Mouse (Mus musculus): Measurements from ENCODE around the gene Slc29a4.

- TF ChIP-seq CTCF (IDR thresholded peaks at IDR 0.05; ENCODE audit: extremely low read depth, insufficient read length, insufficient replicate concordance, low read depth, low read length) (no peak), POLR2A (IDR thresholded peaks at IDR 0.05; ENCODE audit: low read depth, low read length) (no peak)
These were observed 72.6 kb downstream of the Slc29a4 start for GRCm38 (mm10) chr5:142764889-142765288.
